Mouse (Mus musculus): ENCODE data around the gene Rpp30. TPM values are rescaled to one million over a fixed set of nuclear protein-coding genes. Genes with fewer than 3 reads are reported as not detected.

The Rpp30 gene
- polyA plus RNA-seq, 1 experiment from 2014 or later, result 74.3 TPM

GRCm38 (mm10) chr19:36116185-36116584, 32.7 kb downstream of the Rpp30 start:
- Histone ChIP-seq H3K27ac (replicated peaks; ENCODE audit: low read depth, low read length) (no peak overlapping the region), H3K27me3 (ENCODE audit: control insufficient read depth, insufficient read depth, low read length) (no peaks in the 10 kb centered on the region), H3K9ac (replicated peaks; ENCODE audit: low read length) (no peak overlapping the region), H3K4me1 (ENCODE audit: control insufficient read depth, insufficient read depth, low read length) (no peaks in the 10 kb centered on the region), H3K9me3 (ENCODE audit: control insufficient read depth, low read length) (no peaks in the 10 kb centered on the region), H3K36me3 (ENCODE audit: control insufficient read depth, insufficient read depth, low read length) (no peaks in the 10 kb centered on the region), H3K4me3 (replicated peaks; ENCODE audit: low read depth, low read length) (no peak overlapping the region), H3K4me2 (ENCODE audit: low read length) (no peak overlapping the region)
- ATAC-seq (ENCODE audit: low FRiP score, low TSS enrichment) (no peak), DNase-seq (no peak)
- 93% methylated on average over 4 of the region's 4 CpGs for WGBS

DNA sequence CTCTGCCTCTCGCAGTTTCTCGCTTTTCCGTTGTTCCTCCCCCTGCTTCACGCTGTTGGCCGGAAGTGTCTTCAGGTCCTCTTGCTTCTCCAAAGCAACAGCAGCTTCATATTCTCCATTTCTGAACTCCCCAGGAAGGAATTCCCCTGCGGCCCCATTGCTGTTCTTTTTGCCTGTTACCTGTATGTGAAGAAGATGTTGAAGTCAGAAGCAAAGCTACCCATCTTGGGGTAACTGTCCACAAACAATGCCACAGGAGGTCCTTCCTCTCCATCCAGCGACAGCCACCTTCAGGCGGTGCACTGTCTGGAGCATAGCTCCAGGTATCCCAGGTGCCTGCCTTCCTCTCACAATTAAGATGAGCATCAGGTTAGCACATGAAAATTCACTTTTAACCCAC, 35.7 kb downstream of the Rpp30 start:
- Histone ChIP-seq H3K4me2 (ENCODE audit: low read length) (no peak overlapping the region), H3K27me3 (ENCODE audit: control insufficient read depth, insufficient read depth, low read length) (no peaks in the 10 kb centered on the region), H3K9ac (replicated peaks; ENCODE audit: low read length) (no peak overlapping the region), H3K36me3 (ENCODE audit: control insufficient read depth, insufficient read depth, low read length) (no peaks in the 10 kb centered on the region), H3K4me1 (ENCODE audit: control insufficient read depth, insufficient read depth, low read length) (no peaks in the 10 kb centered on the region), H3K9me3 (ENCODE audit: control insufficient read depth, low read length) (no peaks in the 10 kb centered on the region), H3K4me3 (replicated peaks; ENCODE audit: low read depth, low read length) (no peak overlapping the region), H3K27ac (replicated peaks; ENCODE audit: low read depth, low read length) (no peak overlapping the region)
- WGBS, result 94% methylated on average over 8 of the region's 8 CpGs
- DNase-seq (no peak), ATAC-seq (ENCODE audit: low FRiP score, low TSS enrichment) (no peak)

DNA sequence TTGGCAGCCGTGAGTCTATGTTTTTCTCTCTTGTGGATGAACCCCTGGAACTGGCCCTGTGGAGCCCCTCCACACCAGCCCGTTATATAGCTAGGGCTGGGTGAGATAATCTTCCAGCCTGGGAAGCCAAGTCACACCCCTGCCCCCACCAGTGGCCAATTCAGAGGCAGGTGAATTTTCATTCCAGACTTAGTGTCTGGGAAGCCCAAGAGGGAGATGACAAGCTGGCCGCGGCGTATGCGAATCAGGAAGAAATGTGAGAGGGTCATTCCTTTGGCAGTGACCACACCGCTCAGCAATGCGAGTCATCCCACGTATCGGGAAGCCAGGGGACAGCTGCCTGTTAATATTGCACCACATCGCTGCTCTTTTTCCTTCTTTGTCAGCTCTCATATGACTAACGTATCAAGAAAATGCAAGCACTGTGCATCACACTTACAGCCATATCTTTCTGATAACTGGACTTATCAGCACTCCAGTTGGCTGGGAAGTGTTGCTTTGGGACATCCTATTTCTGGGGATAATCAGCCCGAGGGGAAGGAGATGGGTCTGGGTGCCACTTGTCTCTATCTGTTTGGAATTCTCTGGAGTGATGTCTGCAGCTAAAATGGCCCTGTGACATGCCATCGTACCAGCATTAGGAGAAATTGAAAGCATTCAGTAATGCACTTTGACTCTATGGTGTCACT, 36.4 kb downstream of the Rpp30 start, which contains the start of gene Ankrd1:
Ankrd1 (minus strand) TSS at position 317 of the 689 bp plus-strand sequence.
- Histone ChIP-seq H3K4me2 (ENCODE audit: low read length) (no peak within 1 kb of the TSS), H3K9me3 (ENCODE audit: control insufficient read depth, low read length) (no peaks in the 10 kb centered on the region), H3K27me3 (ENCODE audit: control insufficient read depth, insufficient read depth, low read length) (no peaks in the 10 kb centered on the region), H3K9ac (replicated peaks; ENCODE audit: low read length) (no peak within 1 kb of the TSS), H3K4me3 (replicated peaks; ENCODE audit: low read depth, low read length) (no peak within 1 kb of the TSS), H3K27ac (replicated peaks; ENCODE audit: low read depth, low read length) (no peak within 1 kb of the TSS), H3K36me3 (ENCODE audit: control insufficient read depth, insufficient read depth, low read length) (no peaks in the 10 kb centered on the region), H3K4me1 (ENCODE audit: control insufficient read depth, insufficient read depth, low read length) (no peaks in the 10 kb centered on the region)
- no peak for DNase-seq
- ATAC-seq (ENCODE audit: low FRiP score, low TSS enrichment), result no peak
- WGBS, result 85% methylated on average over 14 of the region's 14 CpGs

DNA sequence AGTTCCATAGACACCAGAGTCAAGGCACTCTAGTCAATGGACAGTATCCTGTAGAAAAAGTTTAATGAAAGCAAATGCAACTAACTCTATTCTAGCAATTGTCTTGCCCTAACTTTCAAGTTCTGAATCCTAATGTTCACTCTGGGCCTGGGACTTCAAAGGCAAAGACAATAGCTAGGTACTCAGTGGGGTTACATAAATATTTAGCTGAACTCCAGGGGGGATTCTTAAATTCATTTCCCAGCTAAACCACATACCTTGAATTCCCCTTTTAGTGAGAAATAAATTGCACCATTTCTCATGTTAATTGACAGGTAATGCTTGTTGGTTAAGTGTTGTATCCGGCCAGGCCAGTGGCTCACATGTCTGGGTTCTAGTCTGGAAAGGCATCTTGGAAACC, 40.7 kb downstream of the Rpp30 start:
- Histone ChIP-seq H3K27ac (replicated peaks; ENCODE audit: low read depth, low read length) (no peak overlapping the region), H3K4me2 (ENCODE audit: low read length) (no peak overlapping the region), H3K27me3 (ENCODE audit: control insufficient read depth, insufficient read depth, low read length) (no peaks in the 10 kb centered on the region), H3K9me3 (ENCODE audit: control insufficient read depth, low read length) (no peaks in the 10 kb centered on the region), H3K9ac (replicated peaks; ENCODE audit: low read length) (no peak overlapping the region), H3K36me3 (ENCODE audit: control insufficient read depth, insufficient read depth, low read length) (no peaks in the 10 kb centered on the region), H3K4me3 (replicated peaks; ENCODE audit: low read depth, low read length) (no peak overlapping the region), H3K4me1 (ENCODE audit: control insufficient read depth, insufficient read depth, low read length) (no peaks in the 10 kb centered on the region)
- DNase-seq (no peak), ATAC-seq (ENCODE audit: low FRiP score, low TSS enrichment) (no peak)
- 88% methylated on average over 1 of the region's 1 CpGs for WGBS

DNA sequence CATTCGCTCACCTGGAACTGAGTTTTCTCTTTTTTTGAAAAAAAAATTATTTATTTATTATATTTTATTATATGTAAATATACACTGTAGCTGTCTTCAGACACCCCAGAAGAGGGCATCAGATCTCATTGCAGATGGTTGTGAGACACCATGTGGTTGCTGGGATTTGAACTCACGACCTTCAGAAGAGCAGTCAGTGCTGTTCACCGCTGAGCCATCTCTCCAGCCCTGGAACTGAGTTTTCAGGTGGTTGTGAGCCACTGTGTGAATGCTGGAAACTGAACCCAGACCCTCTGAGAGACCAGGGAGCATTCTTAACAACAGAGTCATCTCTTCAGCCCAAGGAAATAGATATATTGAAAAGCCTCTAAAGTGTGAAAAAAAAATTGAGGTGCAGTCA, 44.9 kb downstream of the Rpp30 start:
- ATAC-seq (ENCODE audit: low FRiP score, low TSS enrichment), result no peak

GRCm38 (mm10) chr19:36129213-36129612, 45.7 kb downstream of the Rpp30 start:
- no peak for ATAC-seq (ENCODE audit: low FRiP score, low TSS enrichment)
- H3K27ac ChIP-seq (replicated peaks; ENCODE audit: low read depth, low read length), result no peak overlapping the region
- DNase-seq, result no peak
- H3K9me3 ChIP-seq (ENCODE audit: control insufficient read depth, low read length), result no peaks in the 10 kb centered on the region
- H3K4me3 ChIP-seq (replicated peaks; ENCODE audit: low read depth, low read length), result no peak overlapping the region
- no peaks in the 10 kb centered on the region for H3K27me3 ChIP-seq (ENCODE audit: control insufficient read depth, insufficient read depth, low read length)
- H3K4me1 ChIP-seq (ENCODE audit: control insufficient read depth, insufficient read depth, low read length), result no peaks in the 10 kb centered on the region
- no peaks in the 10 kb centered on the region for H3K36me3 ChIP-seq (ENCODE audit: control insufficient read depth, insufficient read depth, low read length)
- 75% methylated on average over 9 of the region's 9 CpGs for WGBS
- no peak overlapping the region for H3K9ac ChIP-seq (replicated peaks; ENCODE audit: low read length)
- no peak overlapping the region for H3K4me2 ChIP-seq (ENCODE audit: low read length)

More for the DNA sequence above, 44.9 kb downstream of the Rpp30 start:
- no peak overlapping the region for H3K27ac ChIP-seq (replicated peaks; ENCODE audit: low read depth, low read length)
- H3K4me2 ChIP-seq (ENCODE audit: low read length), result no peak overlapping the region
- no peak overlapping the region for H3K4me3 ChIP-seq (replicated peaks; ENCODE audit: low read depth, low read length)
- H3K36me3 ChIP-seq (ENCODE audit: control insufficient read depth, insufficient read depth, low read length), result no peaks in the 10 kb centered on the region
- H3K27me3 ChIP-seq (ENCODE audit: control insufficient read depth, insufficient read depth, low read length), result no peaks in the 10 kb centered on the region
- H3K9me3 ChIP-seq (ENCODE audit: control insufficient read depth, low read length), result no peaks in the 10 kb centered on the region
- no peaks in the 10 kb centered on the region for H3K4me1 ChIP-seq (ENCODE audit: control insufficient read depth, insufficient read depth, low read length)
- DNase-seq, result no peak
- WGBS, result 94% methylated on average over 3 of the region's 3 CpGs
- no peak overlapping the region for H3K9ac ChIP-seq (replicated peaks; ENCODE audit: low read length)

- Histone ChIP-seq H3K4me3 (replicated peaks; ENCODE audit: low read depth, low read length) (no peak overlapping the region), H3K27me3 (ENCODE audit: control insufficient read depth, insufficient read depth, low read length) (no peaks in the 10 kb centered on the region), H3K27ac (replicated peaks; ENCODE audit: low read depth, low read length) (no peak overlapping the region), H3K9me3 (ENCODE audit: control insufficient read depth, low read length) (no peaks in the 10 kb centered on the region), H3K4me2 (ENCODE audit: low read length) (no peak overlapping the region), H3K9ac (replicated peaks; ENCODE audit: low read length) (no peak overlapping the region), H3K4me1 (ENCODE audit: control insufficient read depth, insufficient read depth, low read length) (no peaks in the 10 kb centered on the region), H3K36me3 (ENCODE audit: control insufficient read depth, insufficient read depth, low read length) (no peaks in the 10 kb centered on the region)
- WGBS, result 75% methylated on average over 12 of the region's 12 CpGs
- no peak for DNase-seq
- no peak for ATAC-seq (ENCODE audit: low FRiP score, low TSS enrichment)
Measured at GRCm38 (mm10) chr19:36129643-36130042, 46.1 kb downstream of the Rpp30 start.

GRCm38 (mm10) chr19:36130181-36130580, 46.7 kb downstream of the Rpp30 start:
- 59% methylated on average over 2 of the region's 2 CpGs for WGBS
- DNase-seq (no peak), ATAC-seq (ENCODE audit: low FRiP score, low TSS enrichment) (no peak)
- Histone ChIP-seq H3K27ac (replicated peaks; ENCODE audit: low read depth, low read length) (no peak overlapping the region), H3K9ac (replicated peaks; ENCODE audit: low read length) (no peak overlapping the region), H3K4me2 (ENCODE audit: low read length) (no peak overlapping the region), H3K4me1 (ENCODE audit: control insufficient read depth, insufficient read depth, low read length) (no peaks in the 10 kb centered on the region), H3K9me3 (ENCODE audit: control insufficient read depth, low read length) (no peaks in the 10 kb centered on the region), H3K4me3 (replicated peaks; ENCODE audit: low read depth, low read length) (no peak overlapping the region), H3K27me3 (ENCODE audit: control insufficient read depth, insufficient read depth, low read length) (no peaks in the 10 kb centered on the region), H3K36me3 (ENCODE audit: control insufficient read depth, insufficient read depth, low read length) (no peaks in the 10 kb centered on the region)

DNA sequence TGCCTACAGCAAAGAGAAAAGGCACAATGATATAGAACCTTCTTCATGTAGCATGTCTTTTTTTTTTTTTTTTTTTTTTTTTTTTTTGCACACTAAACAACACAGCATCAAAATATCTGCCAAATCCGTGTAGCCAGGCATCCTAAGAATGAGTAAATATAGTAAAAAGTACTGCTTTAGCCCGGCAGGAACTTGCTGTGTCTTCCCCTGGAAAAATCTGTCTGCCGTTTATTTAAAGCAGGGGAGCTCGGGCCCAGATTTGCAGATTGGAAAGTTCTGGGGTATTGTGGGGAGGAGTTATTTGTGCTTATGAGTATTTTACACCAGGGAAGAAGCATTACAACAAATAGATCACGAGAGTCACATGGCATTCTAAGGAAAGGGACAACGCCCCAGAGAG, 48.5 kb downstream of the Rpp30 start:
- no peaks in the 10 kb centered on the region for H3K4me1 ChIP-seq (ENCODE audit: control insufficient read depth, insufficient read depth, low read length)
- no peak for ATAC-seq (ENCODE audit: low FRiP score, low TSS enrichment)
- 81% methylated on average over 6 of the region's 6 CpGs for WGBS

More for the DNA sequence above, 48.5 kb downstream of the Rpp30 start:
- H3K9me3 ChIP-seq (ENCODE audit: control insufficient read depth, low read length), result no peaks in the 10 kb centered on the region
- no peak overlapping the region for H3K4me3 ChIP-seq (replicated peaks; ENCODE audit: low read depth, low read length)
- no peaks in the 10 kb centered on the region for H3K27me3 ChIP-seq (ENCODE audit: control insufficient read depth, insufficient read depth, low read length)
- H3K27ac ChIP-seq (replicated peaks; ENCODE audit: low read depth, low read length), result no peak overlapping the region
- H3K36me3 ChIP-seq (ENCODE audit: control insufficient read depth, insufficient read depth, low read length), result no peaks in the 10 kb centered on the region
- no peak overlapping the region for H3K9ac ChIP-seq (replicated peaks; ENCODE audit: low read length)
- H3K4me2 ChIP-seq (ENCODE audit: low read length), result no peak overlapping the region
- DNase-seq, result no peak
